Mouse (Mus musculus): ENCODE data around the gene Pik3ip1.

DNA sequence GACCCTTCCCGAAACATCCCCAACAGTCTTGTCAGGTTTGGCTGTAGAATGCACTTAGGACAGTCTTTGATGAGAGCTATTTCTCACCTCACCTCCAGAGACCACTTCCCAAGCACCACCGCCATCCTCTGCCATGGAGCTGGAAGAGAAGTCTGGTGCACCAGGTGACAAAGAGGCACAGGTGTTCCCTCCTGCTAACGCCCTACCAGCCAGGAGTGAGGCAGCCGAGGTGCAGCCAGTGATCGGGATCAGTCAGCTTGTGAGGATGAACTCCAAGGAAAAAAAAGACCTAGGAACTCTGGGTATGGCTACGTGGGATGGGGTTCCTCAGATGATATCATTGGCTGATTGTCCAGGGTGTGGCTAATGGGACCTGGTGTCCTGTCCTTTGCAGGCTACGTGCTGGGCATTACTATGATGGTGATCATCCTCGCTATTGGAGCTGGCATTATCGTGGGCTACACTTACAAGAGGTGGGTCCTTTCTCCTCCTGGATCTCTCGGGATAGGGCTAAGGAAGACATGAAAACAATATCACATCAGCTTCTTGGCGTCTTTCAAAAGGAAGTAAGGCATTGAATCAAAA lies 3.0 kb downstream of the Pik3ip1 start:
- TF ChIP-seq POLR2A (IDR thresholded peaks at IDR 0.05; ENCODE audit: extremely low read depth, insufficient read depth, low read length): no peak
- no peak for TF ChIP-seq CTCF (IDR thresholded peaks at IDR 0.05; ENCODE audit: extremely low read depth, insufficient read depth, low read length)

All from cortical plate, adult 2 months (tissue).